Mouse (Mus musculus): ENCODE data around the gene Grin2c. TPM values are rescaled to one million over a fixed set of nuclear protein-coding genes. Genes with fewer than 3 reads are reported as not detected.

Gene Grin2c
- polyA plus RNA-seq, 1 experiment from 2014 or later, result 0.21 TPM

- H3K4me2 ChIP-seq, result no peak overlapping the region
- no peaks in the 10 kb centered on the region for H3K36me3 ChIP-seq (replicated peaks)
- no peak overlapping the region for H3K9ac ChIP-seq
- H3K9me3 ChIP-seq, result no peaks in the 10 kb centered on the region
- no peak overlapping the region for H3K27ac ChIP-seq
- peaks cover 48% of the 10 kb centered on the region for H3K4me1 ChIP-seq
- H3K27me3 ChIP-seq (replicated peaks), result no peaks in the 10 kb centered on the region
- ATAC-seq (replicated peaks), result 0 out of 2 replicates have a peak, but pooled peaks have one; percentile 32
- no peak overlapping the region for H3K4me3 ChIP-seq
- 24% methylated on average over 20 of the region's 20 CpGs for whole genome bisulfite sequencing
Measured at GRCm38 (mm10) chr11:115233526-115234290, 33.3 kb downstream of the Grin2c start.

- H3K36me3 ChIP-seq (replicated peaks), result no peaks in the 10 kb centered on the region
- no peaks in the 10 kb centered on the region; the same call in 1 of the 2 replicates for H3K27me3 ChIP-seq (replicated peaks)
- no peak overlapping the region for H3K4me2 ChIP-seq
- ATAC-seq (replicated peaks), result no peak
- H3K9me3 ChIP-seq, result no peaks in the 10 kb centered on the region
- no peak overlapping the region for H3K9ac ChIP-seq
- whole genome bisulfite sequencing, result 61% methylated on average over 5 of the region's 5 CpGs
- peaks cover 53% of the 10 kb centered on the region for H3K4me1 ChIP-seq
- no peak overlapping the region for H3K27ac ChIP-seq
- H3K4me3 ChIP-seq, result no peak overlapping the region
Measured at GRCm38 (mm10) chr11:115232889-115233288, 34.2 kb downstream of the Grin2c start.

- Histone ChIP-seq H3K9me3 (no peaks in the 10 kb centered on the region), H3K4me3 (no peak overlapping the region), H3K27ac (no peak overlapping the region), H3K4me1 (peaks cover 62% of the 10 kb centered on the region), H3K4me2 (no peak overlapping the region), H3K36me3 (replicated peaks) (no peaks in the 10 kb centered on the region), H3K9ac (no peak overlapping the region), H3K27me3 (replicated peaks) (no peaks in the 10 kb centered on the region; the same call in 1 of the 2 replicates)
- no peak for ATAC-seq (replicated peaks)
- WGBS, result 24% methylated on average over 9 of the region's 9 CpGs
Measured at GRCm38 (mm10) chr11:115231924-115232323, 35.1 kb downstream of the Grin2c start.

GRCm38 (mm10) chr11:115231168-115231915 lies 35.7 kb downstream of the Grin2c start:
- ATAC-seq (replicated peaks), result no peak
- no peaks in the 10 kb centered on the region; the same call in 1 of the 2 replicates for H3K27me3 ChIP-seq (replicated peaks)
- peaks cover 65% of the 10 kb centered on the region for H3K4me1 ChIP-seq
- no peak overlapping the region for H3K27ac ChIP-seq
- no peak overlapping the region for H3K4me2 ChIP-seq
- no peak overlapping the region for H3K4me3 ChIP-seq
- H3K9me3 ChIP-seq, result no peaks in the 10 kb centered on the region
- no peaks in the 10 kb centered on the region for H3K36me3 ChIP-seq (replicated peaks)
- 59% methylated on average over 14 of the region's 14 CpGs for WGBS
- H3K9ac ChIP-seq, result no peak overlapping the region

- Histone ChIP-seq H3K27me3 (replicated peaks) (no peaks in the 10 kb centered on the region; the same call in 1 of the 2 replicates), H3K9ac (no peak overlapping the region), H3K4me2 (no peak overlapping the region), H3K27ac (no peak overlapping the region), H3K36me3 (replicated peaks) (no peaks in the 10 kb centered on the region), H3K9me3 (no peaks in the 10 kb centered on the region), H3K4me3 (no peak overlapping the region), H3K4me1 (peaks cover 79% of the 10 kb centered on the region)
- WGBS, result 49% methylated on average over 15 of the region's 15 CpGs
- ATAC-seq (replicated peaks), result no peak
Measured at GRCm38 (mm10) chr11:115229021-115229930, 37.8 kb downstream of the Grin2c start.

GRCm38 (mm10) chr11:115228430-115228829 lies 38.6 kb downstream of the Grin2c start:
- H3K4me3 ChIP-seq, result no peak overlapping the region
- no peak overlapping the region for H3K4me2 ChIP-seq
- H3K9me3 ChIP-seq, result no peaks in the 10 kb centered on the region
- no peaks in the 10 kb centered on the region for H3K36me3 ChIP-seq (replicated peaks)
- H3K27ac ChIP-seq, result no peak overlapping the region
- peaks cover 75% of the 10 kb centered on the region for H3K4me1 ChIP-seq
- 67% methylated on average over 7 of the region's 7 CpGs for WGBS
- no peak overlapping the region for H3K9ac ChIP-seq
- no peak for ATAC-seq (replicated peaks)
- H3K27me3 ChIP-seq (replicated peaks), result no peaks in the 10 kb centered on the region; the same call in 1 of the 2 replicates

- H3K36me3 ChIP-seq (replicated peaks), result no peaks in the 10 kb centered on the region
- peak; percentile 28; the same call in 1 of the 2 replicates for ATAC-seq (replicated peaks)
- H3K4me1 ChIP-seq, result peaks cover 71% of the 10 kb centered on the region
- H3K27me3 ChIP-seq (replicated peaks), result no peaks in the 10 kb centered on the region; the same call in 1 of the 2 replicates
- H3K4me3 ChIP-seq, result no peak overlapping the region
- H3K9me3 ChIP-seq, result no peaks in the 10 kb centered on the region
- WGBS, result 18% methylated on average over 12 of the region's 12 CpGs
- H3K27ac ChIP-seq, result no peak overlapping the region; the same call in 1 of the 2 replicates
- no peak overlapping the region for H3K4me2 ChIP-seq
- no peak overlapping the region for H3K9ac ChIP-seq
Measured at GRCm38 (mm10) chr11:115227640-115228039, 39.4 kb downstream of the Grin2c start.

GRCm38 (mm10) chr11:115226811-115227491 lies 40.1 kb downstream of the Grin2c start:
- H3K27me3 ChIP-seq (replicated peaks), result no peaks in the 10 kb centered on the region; the same call in 1 of the 2 replicates
- H3K9me3 ChIP-seq, result no peaks in the 10 kb centered on the region
- H3K9ac ChIP-seq, result no peak overlapping the region
- no peak overlapping the region for H3K4me3 ChIP-seq
- peak; percentile 63 for ATAC-seq (replicated peaks)
- H3K27ac ChIP-seq, result peak overlapping the region; percentile 61
- no peak overlapping the region for H3K4me2 ChIP-seq
- 24% methylated on average over 14 of the region's 14 CpGs for WGBS
- H3K36me3 ChIP-seq (replicated peaks), result no peaks in the 10 kb centered on the region
- peaks cover 71% of the 10 kb centered on the region for H3K4me1 ChIP-seq

GRCm38 (mm10) chr11:115225301-115225700 lies 41.7 kb downstream of the Grin2c start:
- H3K4me3 ChIP-seq, result no peak overlapping the region
- H3K36me3 ChIP-seq (replicated peaks), result no peaks in the 10 kb centered on the region
- no peak overlapping the region for H3K27ac ChIP-seq
- no peaks in the 10 kb centered on the region for H3K9me3 ChIP-seq
- ATAC-seq (replicated peaks), result no peak
- no peak overlapping the region for H3K9ac ChIP-seq
- H3K4me2 ChIP-seq, result no peak overlapping the region
- peaks cover 63% of the 10 kb centered on the region for H3K4me1 ChIP-seq
- WGBS, result 43% methylated on average over 6 of the region's 6 CpGs
- no peaks in the 10 kb centered on the region; the same call in 1 of the 2 replicates for H3K27me3 ChIP-seq (replicated peaks)

- Histone ChIP-seq H3K4me2 (no peak overlapping the region), H3K9me3 (no peaks in the 10 kb centered on the region), H3K27ac (no peak overlapping the region), H3K4me3 (no peak overlapping the region), H3K27me3 (replicated peaks) (no peaks in the 10 kb centered on the region; the same call in 1 of the 2 replicates), H3K36me3 (replicated peaks) (no peaks in the 10 kb centered on the region), H3K4me1 (peaks cover 63% of the 10 kb centered on the region), H3K9ac (no peak overlapping the region)
- WGBS, result 42% methylated on average over 8 of the region's 8 CpGs
- no peak for ATAC-seq (replicated peaks)
Measured at GRCm38 (mm10) chr11:115224889-115225288, 42.2 kb downstream of the Grin2c start.

- no peak for ATAC-seq (replicated peaks)
- H3K4me1 ChIP-seq, result peaks cover 55% of the 10 kb centered on the region
- 81% methylated on average over 6 of the region's 6 CpGs for WGBS
Measured at GRCm38 (mm10) chr11:115223877-115224276, 43.2 kb downstream of the Grin2c start.

More at GRCm38 (mm10) chr11:115223877-115224276, 43.2 kb downstream of the Grin2c start:
- no peak overlapping the region for H3K27ac ChIP-seq
- no peak overlapping the region for H3K9ac ChIP-seq
- no peak overlapping the region for H3K4me2 ChIP-seq
- no peaks in the 10 kb centered on the region for H3K36me3 ChIP-seq (replicated peaks)
- H3K27me3 ChIP-seq (replicated peaks), result no peaks in the 10 kb centered on the region; the same call in 1 of the 2 replicates
- H3K9me3 ChIP-seq, result no peaks in the 10 kb centered on the region
- H3K4me3 ChIP-seq, result no peak overlapping the region

All from midbrain, embryonic 15.5 days (tissue).